Mouse (Mus musculus) heart, postnatal 10 days (tissue): ENCODE measurements around the gene Reln. TPM values are rescaled to one million over a fixed set of nuclear protein-coding genes. Genes with fewer than 3 reads are reported as not detected.

Experiments used
- DNase-seq, 2 experiments: peaks; one replicate each; pipeline ENCODE4 v3.0.0; 2021
- intact Hi-C: fragments of 180-260 bp; cut with DNase I; formaldehyde crosslinking; loops from one replicate; pipeline ENCODE4 v1.15.1; 2025
- total RNA-seq, 2 experiments: library from RNA; stranded (reverse); gene quantifications; 2 replicates each; pipeline ENCODE4 v1.2.3; 2021

Gene Reln
- total RNA-seq, 2 experiments from 2014 or later = 3.2 to 3.8 TPM

GRCm38 (mm10) chr5:22311046-22311445, 33.5 kb downstream of the Reln start:
- intact Hi-C loops = no loop called here
- no peak for DNase-seq

- no peak for DNase-seq
- intact Hi-C loops = no loop called here
Observed at GRCm38 (mm10) chr5:22309001-22309400, 35.5 kb downstream of the Reln start.

GRCm38 (mm10) chr5:22307853-22308252, 36.6 kb downstream of the Reln start:
- intact Hi-C loops = no loop called here
- DNase-seq = no peak

GRCm38 (mm10) chr5:22307072-22307471, 37.4 kb downstream of the Reln start:
- no peak for DNase-seq
- intact Hi-C loops = no loop called here

GRCm38 (mm10) chr5:22303709-22304108, 40.8 kb downstream of the Reln start:
- DNase-seq = no peak
- intact Hi-C loops = no loop called here

GRCm38 (mm10) chr5:22302309-22302708, 42.2 kb downstream of the Reln start:
- DNase-seq = peak in 1 of 2 experiments; percentile 3

GRCm38 (mm10) chr5:22300788-22301187, 43.7 kb downstream of the Reln start:
- no peak for DNase-seq
- intact Hi-C loops = no loop called here

More at GRCm38 (mm10) chr5:22302309-22302708, 42.2 kb downstream of the Reln start:
- intact Hi-C loops = no loop called here

- intact Hi-C loops = no loop called here
- DNase-seq = no peak
Observed at GRCm38 (mm10) chr5:22300046-22300445, 44.5 kb downstream of the Reln start.

GRCm38 (mm10) chr5:22295161-22295560, 49.3 kb downstream of the Reln start:
- intact Hi-C loops = no loop called here

GRCm38 (mm10) chr5:22291409-22291808, 53.1 kb downstream of the Reln start:
- intact Hi-C loops = no loop called here
- no peak for DNase-seq

More at GRCm38 (mm10) chr5:22295161-22295560, 49.3 kb downstream of the Reln start:
- no peak for DNase-seq

GRCm38 (mm10) chr5:22285396-22285795, 59.1 kb downstream of the Reln start:
- DNase-seq = no peak
- intact Hi-C loops = no loop called here

GRCm38 (mm10) chr5:22282141-22282665, 62.3 kb downstream of the Reln start:
- intact Hi-C loops = no loop called here
- no peak for DNase-seq

GRCm38 (mm10) chr5:22280534-22281164, 63.9 kb downstream of the Reln start:
- DNase-seq = peak in 1 of 2 experiments; percentile 1
- intact Hi-C loops = no loop called here

- no peak for DNase-seq
Observed at GRCm38 (mm10) chr5:22279201-22279600, 65.3 kb downstream of the Reln start.

GRCm38 (mm10) chr5:22274134-22274533, 70.4 kb downstream of the Reln start:
- intact Hi-C loops = no loop called here
- DNase-seq = no peak

More at GRCm38 (mm10) chr5:22279201-22279600, 65.3 kb downstream of the Reln start:
- intact Hi-C loops = no loop called here

GRCm38 (mm10) chr5:22266489-22267301, 77.8 kb downstream of the Reln start:
- intact Hi-C loops = no loop called here
- DNase-seq = no peak

GRCm38 (mm10) chr5:22262351-22262765, 82.1 kb downstream of the Reln start:
- no peak for DNase-seq
- intact Hi-C loops = no loop called here

- intact Hi-C loops = no loop called here
- no peak for DNase-seq
Observed at GRCm38 (mm10) chr5:22255346-22255745, 89.2 kb downstream of the Reln start.

GRCm38 (mm10) chr5:22253910-22254309, 90.6 kb downstream of the Reln start:
- intact Hi-C loops = no loop called here
- no peak for DNase-seq

GRCm38 (mm10) chr5:22253318-22253717, 91.2 kb downstream of the Reln start:
- no peak for DNase-seq
- intact Hi-C loops = no loop called here

- no peak for DNase-seq
- intact Hi-C loops = no loop called here
Observed at GRCm38 (mm10) chr5:22247850-22248249, 96.7 kb downstream of the Reln start.

GRCm38 (mm10) chr5:22245056-22245455, 99.4 kb downstream of the Reln start:
- intact Hi-C loops = no loop called here
- DNase-seq = no peak
